Mouse (Mus musculus) naive thymus-derived CD4-positive, alpha-beta T cell, adult 2 months (primary cell): ENCODE data around the gene Cry2.

Source experiments
- DNase-seq: peaks from one replicate; pipeline ENCODE4 v3.0.0-alpha.2; 2011; ENCODE audit warnings: low read depth

Cry2 gene

GRCm38 (mm10) chr2:92445890-92446289 lies 12.0 kb upstream of the Cry2 start:
- DNase-seq = no peak

DNA sequence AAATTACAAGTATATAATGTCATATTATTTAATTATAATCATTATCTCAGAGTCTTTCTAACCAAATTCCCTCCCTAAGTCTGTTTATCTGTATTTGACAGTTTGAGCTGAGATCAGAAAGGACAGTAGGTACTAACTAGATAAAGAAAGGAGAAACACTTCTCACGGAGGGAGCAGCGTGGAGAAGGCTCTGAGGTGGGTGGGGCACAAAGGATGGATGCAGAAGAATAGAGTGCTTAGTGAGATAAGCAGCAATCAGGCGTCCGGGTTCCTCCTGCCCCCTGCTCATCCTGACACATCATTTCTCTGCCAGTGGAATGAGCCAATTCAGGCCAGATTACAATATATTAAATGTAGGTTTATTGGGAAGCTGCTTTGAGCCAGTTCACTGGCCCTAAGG lies 10.5 kb upstream of the Cry2 start:
- DNase-seq = no peak

DNA sequence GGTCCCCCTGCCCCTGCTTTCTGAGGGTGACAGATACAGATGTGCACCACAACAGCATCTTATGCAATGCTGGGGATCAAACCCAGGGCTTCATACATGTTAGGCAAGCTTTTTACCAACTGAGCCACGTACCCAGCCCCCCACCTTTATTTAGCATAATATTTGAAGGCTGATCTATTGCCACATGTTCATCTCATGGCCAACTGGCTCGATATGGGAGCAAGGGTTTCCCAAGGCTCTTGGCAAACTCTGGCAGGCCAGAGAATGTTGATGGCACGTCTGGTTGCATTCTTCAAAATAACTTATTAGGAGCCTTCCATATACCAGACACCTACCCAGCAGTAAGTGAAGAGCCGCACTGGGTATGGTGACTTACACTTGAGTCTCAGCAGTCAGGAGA lies 9.5 kb upstream of the Cry2 start:
- no peak for DNase-seq

DNA sequence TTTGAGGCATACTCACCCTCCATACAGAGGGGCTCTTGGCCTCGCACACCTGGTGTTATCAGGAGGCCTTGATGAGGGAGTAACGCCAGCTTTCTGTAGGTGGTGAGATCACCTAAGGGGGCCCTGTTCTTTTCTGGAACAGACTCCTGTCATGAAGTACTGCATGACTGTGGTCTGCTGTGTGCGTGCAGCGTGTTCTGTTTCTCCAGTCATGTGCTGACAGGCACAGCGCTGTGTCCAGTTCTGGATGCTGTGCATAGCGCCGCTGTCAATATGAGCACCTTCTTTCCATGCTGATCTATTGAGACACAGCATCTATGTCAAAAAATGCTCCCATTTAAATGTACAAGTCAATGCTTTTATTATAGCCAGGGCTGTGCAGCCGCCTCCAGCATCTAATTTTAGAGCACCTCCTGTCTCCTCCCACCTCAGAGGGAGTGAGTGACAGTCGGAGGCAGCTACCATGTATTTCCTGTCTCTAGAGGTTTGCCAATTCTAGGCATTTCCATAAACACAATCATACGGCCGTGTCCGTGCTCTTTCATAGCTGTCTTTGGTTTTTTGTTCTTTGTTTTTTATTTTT lies 8.7 kb upstream of the Cry2 start:
- peak; percentile 63 for DNase-seq

- DNase-seq = no peak
These were observed 6.6 kb upstream of the Cry2 start for GRCm38 (mm10) chr2:92440432-92440831.

DNA sequence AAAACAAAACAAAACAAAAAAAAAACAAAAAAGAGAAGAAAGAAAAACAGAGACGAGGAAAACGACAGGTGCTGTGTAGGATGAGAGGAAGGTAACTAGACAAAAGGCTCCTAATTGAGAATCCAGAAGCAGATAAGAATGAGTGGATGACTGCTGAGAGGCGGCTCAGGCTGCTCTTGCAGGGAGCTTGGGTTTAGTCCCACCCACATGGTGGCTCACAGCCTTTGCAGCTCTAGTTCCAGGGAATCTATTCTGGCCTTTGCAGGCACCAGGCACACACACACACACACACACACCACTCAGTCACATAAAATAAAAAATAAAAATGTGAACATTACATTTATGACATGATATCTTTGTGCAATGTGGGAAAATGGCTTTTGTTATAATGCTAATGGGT lies 4.7 kb upstream of the Cry2 start:
- no peak for DNase-seq

DNA sequence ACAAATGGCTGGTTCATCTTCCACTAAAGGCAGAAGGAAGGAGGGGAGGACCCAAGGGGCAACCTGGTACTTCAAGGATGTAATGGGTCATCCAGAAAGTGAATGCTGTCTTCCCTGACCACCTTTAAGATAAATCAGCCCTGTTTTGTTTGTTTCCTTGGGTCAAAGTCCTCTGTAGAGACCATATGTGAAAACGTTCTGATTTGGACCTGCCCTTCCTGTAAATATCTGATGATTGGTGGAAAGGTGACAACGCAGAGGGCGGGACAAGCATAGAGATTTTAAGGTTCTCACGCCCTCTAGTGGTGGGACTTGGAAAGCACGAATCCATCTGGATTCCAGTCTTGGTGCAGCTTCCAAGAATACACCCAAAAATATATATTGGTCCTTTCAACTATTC lies 4.0 kb upstream of the Cry2 start:
- DNase-seq = peak; percentile 89

- DNase-seq = no peak
These were observed 3.5 kb upstream of the Cry2 start for GRCm38 (mm10) chr2:92437366-92437765.

DNA sequence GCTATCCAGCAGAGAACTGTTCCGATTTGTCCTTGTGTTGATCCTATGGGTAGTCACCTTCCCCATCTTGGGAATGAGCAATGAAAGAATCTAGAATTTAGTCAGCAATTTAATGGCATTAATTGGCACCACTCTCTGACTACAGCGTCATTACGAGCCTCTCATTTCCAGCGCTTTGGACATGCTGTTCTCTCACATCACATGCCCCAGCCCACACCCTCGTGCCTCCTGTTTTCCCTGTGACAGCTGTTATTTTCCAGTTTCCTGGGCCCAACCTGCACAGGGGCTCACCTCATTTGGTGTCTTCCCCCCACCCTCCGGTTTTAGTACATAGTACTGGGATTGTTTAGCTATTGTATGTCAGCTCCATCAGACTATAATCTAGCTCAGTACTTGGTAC lies 1.2 kb upstream of the Cry2 start:
- no peak for DNase-seq

DNA sequence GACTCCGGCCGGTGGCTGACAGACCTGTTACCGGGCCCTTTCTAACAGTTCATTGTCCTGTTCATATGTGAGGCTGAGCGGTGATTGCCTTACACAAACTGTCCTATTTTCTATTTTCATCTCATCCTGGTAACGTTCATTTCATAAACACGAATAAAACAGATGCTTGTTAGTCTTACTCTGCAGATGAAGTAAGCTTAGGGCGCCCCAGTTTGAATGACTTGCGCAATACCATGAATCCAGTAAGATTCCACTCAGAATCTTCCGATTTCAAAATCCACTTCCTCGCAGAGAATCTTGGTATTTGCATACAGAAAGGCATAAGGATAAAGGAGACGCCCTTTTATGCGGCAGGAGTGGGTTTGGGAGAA lies 517 bp upstream of the Cry2 start:
- DNase-seq = no peak

- no peak for DNase-seq
These were observed 1.2 kb downstream of the Cry2 start for GRCm38 (mm10) chr2:92432299-92433295.

DNA sequence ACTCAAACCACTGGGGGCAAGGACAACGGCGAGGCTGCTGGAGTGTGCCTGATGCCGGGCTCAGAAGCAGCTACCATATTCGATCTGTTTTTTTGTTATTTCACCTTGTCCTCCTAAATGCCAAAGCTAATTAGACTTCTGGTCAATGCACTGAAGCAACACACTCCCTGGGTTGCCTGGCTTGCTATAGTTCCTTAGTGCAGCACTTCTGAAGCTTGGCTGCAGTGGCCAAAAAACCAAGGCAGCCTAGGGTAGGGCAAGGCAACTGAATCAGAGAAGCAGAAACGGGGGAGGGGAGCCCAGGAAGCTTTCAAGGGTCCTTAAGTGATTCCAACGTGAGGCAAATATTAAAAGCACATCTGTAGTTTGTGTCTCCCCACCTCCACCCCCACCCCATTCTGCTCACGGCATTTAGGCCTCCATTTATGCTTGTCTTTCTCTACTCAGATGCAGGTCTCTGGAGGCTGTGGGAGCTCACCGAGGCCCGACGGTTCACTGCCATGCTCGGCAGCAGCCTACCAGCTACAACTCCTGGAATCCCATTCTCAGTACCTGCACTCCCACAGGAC lies 2.1 kb downstream of the Cry2 start:
- no peak for DNase-seq

DNA sequence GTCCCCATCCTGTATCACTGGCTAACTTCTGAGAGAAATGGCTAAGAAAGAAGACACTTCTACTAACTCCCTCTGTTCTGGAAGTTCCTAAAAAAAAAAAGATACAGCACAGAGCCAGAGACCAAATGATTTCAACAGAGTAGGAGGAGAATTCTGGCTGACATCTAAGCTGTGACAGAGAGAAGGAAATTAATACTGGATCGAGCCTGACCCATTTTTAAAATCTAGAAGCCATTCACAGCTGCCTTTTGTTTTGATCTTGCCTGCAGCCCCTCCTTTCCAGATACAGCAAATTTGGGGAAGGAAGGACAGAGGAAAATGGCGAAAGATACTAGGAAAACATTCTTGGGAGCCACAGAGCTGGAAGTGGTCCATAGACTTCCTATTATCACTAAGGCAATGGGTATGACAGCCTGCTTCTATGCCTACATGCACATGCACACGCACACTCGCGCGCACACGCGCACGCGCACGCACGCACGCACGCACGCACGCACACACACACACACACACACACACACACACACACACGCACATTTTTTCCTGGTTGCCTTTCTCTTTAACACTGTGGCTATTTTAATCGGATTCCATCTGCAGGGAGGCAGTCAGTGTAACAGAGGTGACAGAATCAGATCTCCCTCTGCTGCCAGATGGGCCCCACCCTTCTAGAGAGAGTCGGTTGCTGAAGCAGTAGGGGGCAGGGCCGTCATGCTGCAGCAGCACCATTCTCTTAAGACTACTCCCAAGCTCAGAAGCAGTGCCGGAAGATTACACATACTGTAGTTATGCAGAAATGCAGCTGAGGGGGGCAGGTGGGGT lies 2.9 kb downstream of the Cry2 start:
- no peak for DNase-seq

GRCm38 (mm10) chr2:92430089-92430488 lies 3.8 kb downstream of the Cry2 start:
- DNase-seq = no peak

GRCm38 (mm10) chr2:92427882-92428281 lies 6.0 kb downstream of the Cry2 start:
- DNase-seq = no peak

DNA sequence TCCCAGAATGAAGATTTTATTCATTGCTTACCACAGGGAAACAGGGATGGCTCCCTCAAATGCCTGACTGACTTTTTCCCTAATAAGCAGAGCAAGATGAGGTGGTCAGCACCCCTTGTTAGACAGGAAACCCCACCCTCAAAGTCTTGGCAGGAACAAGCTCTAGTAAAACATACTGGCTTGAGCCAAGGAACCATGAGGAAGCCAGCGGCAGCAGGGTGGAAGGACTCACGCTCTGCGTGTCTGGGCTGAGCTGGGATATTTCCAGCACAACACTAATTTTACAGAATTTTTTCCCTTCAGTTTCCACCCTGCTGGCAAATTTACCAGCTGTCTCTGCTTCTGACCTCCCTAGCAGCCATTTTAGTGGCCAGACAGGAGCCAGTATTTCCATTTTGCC lies 7.4 kb downstream of the Cry2 start:
- DNase-seq = no peak

DNA sequence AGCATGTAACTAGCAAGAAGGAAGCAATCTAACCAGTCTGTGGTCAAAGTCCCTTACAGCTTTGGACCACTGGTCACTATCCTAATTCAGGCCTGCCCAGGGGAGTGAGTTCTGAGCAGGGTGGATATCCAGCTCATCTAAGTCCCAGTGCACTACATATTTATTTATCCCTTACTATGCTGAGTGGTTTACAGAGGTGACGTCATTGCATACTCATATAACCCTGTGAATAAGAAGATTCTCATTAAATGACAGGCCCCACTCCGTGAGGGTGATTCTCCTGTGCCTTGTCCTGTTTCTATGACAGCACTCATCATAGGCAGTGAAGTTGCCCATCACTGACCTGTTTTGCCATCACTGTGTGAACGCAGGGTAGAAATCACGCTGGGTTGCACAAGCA lies 8.5 kb downstream of the Cry2 start:
- no peak for DNase-seq

GRCm38 (mm10) chr2:92424462-92425308 lies 9.2 kb downstream of the Cry2 start:
- DNase-seq = no peak

DNA sequence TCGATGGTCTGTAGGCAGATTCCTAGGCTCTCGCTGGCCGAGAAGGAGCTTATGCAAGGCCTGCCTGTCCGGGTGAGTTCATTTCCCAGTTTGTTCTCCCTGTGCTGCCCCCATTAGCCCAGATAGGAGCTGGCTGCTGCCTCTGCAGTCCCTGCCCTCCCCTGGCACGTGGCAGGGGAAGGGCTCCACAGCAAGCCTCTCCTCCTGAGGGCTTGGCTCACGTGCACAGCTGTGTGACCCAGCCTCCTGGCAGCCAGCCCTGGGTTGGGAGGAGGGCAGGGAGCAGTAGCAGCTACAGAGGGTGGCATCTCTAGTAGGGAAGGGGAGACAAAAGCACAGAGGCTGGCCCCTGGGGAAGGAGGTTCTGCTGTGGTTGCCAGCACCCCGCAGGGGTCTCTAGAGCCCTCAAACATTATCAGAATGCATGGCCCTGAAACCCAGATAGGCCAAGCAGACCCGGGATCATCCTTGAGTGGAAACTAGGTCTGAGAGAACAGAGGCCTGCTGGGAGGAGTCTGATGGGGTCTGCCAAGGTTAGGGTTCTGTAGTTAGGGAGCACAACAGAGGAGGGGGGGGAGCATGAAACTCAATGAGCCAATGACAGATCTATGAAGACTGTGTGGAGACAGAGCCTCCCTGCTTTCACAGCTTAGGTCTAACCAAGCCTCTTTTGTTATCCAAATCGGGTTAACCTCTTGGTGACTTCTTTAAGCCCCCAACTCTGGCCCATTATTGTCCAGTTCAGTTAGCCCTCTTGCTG lies 10.0 kb downstream of the Cry2 start:
- DNase-seq = no peak

DNA sequence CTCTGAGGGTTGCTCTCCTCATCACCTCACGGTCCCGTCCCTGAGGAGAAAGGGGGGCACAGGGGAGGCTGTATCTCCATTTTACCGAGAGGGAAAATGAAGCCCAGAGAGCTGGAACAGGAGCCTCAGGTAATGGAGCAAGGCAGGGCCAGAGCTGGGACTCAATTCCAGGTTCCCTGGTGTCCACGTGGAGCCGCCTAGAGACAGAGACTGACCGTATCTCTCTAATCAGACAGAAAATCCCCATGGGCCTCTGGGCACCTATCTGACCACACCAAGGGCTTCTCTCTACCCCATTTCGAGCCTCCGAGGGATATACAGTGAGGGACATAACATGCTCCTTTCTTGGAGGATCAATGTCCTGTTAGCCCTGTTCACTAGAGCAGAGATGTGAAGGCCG lies 10.7 kb downstream of the Cry2 start:
- no peak for DNase-seq
